Mouse (Mus musculus) forebrain, postnatal 0 days (tissue): ENCODE data around the gene Aldh1l1. TPM values are rescaled to one million over a fixed set of nuclear protein-coding genes. Genes with fewer than 3 reads are reported as not detected.

ENCODE experiments used
- ATAC-seq: fragments of 200-750 bp; cut with Nextera tagmentation; 2 replicates; pipeline ENCODE4 v1.8.0; 2017; ENCODE audit warnings: mild to moderate bottlenecking, moderate library complexity
- DNase-seq: peaks from one replicate; pipeline ENCODE4 v3.0.0-alpha.2; 2015
- H3K27ac ChIP-seq: fragments of 300-500 bp; sonication (generic); 2 replicates; pipeline ENCODE4 v1.5.1; 2014; ENCODE audit warnings: low read depth, mild to moderate bottlenecking, antibody characterized with exemption, low read length, moderate library complexity, mixed read lengths
- H3K27me3 ChIP-seq: fragments of 300-500 bp; sonication (generic); 2 replicates; pipeline ENCODE4 v1.6.1; 2014; ENCODE audit warnings: mild to moderate bottlenecking, low read length, mixed read lengths; ENCODE audit not compliant: insufficient read depth
- H3K36me3 ChIP-seq: fragments of 300-500 bp; sonication (generic); 2 replicates; pipeline ENCODE4 v1.6.1; 2014; ENCODE audit warnings: mild to moderate bottlenecking, moderate library complexity; ENCODE audit not compliant: insufficient read depth
- H3K4me1 ChIP-seq: fragments of 300-500 bp; sonication (generic); 2 replicates; pipeline ENCODE4 v1.6.1; 2014; ENCODE audit warnings: antibody characterized with exemption; ENCODE audit not compliant: insufficient read depth
- H3K4me2 ChIP-seq: fragments of 300-500 bp; sonication (generic); 2 replicates; pipeline ENCODE4 v1.6.1; 2014; ENCODE audit warnings: low read depth, mild to moderate bottlenecking, moderate library complexity
- H3K4me3 ChIP-seq: fragments of 300-500 bp; sonication (generic); 2 replicates; pipeline ENCODE4 v1.5.1; 2014; ENCODE audit warnings: low read depth, low read length, mixed read lengths
- H3K9ac ChIP-seq: fragments of 300-500 bp; sonication (generic); 2 replicates; pipeline ENCODE4 v1.6.1; 2014; ENCODE audit warnings: mild to moderate bottlenecking
- H3K9me3 ChIP-seq: fragments of 300-500 bp; sonication (generic); 2 replicates; pipeline ENCODE4 v1.6.1; 2016; ENCODE audit warnings: low read length
- CTCF ChIP-seq: sonication (generic); IDR thresholded peaks from 2 replicates; pipeline ENCODE4 v1.5.1; 2016; ENCODE audit warnings: antibody characterized with exemption, control low read depth, low read depth
- WGBS: fragments of 180-500 bp; shearing (Covaris S2); extraction: QIAGEN DNeasy Blood & Tissue Kit; methylation state at CpG from one replicate; pipeline ENCODE4 v1.1.7; 2014; 5-methylcytosine and 5-hydroxymethylcytosine counted together
- polyA plus RNA-seq: library from polyadenylated mRNA; unstranded; fragments of >200 nt; fragmentation: Nextera tagmentation; extraction: Ambion mirVana; gene quantifications from 2 replicates; pipeline ENCODE4 v1.2.1, GENCODE M21; 2015
- total RNA-seq: library from RNA; depleted of rRNA; stranded (reverse); fragments of >200 nt; gene quantifications from 2 replicates; pipeline ENCODE4 v1.2.3, GENCODE M21; 2014

The Aldh1l1 gene
- total and polyA plus RNA-seq, 2 experiments from 2014 or later, result 67.8 to 71.3 TPM

GRCm38 (mm10) chr6:90470947-90471541 lies 15.2 kb upstream of the Aldh1l1 start:
- peak; percentile 67 for ATAC-seq
- no peak overlapping the region for H3K4me3 ChIP-seq
- no peak overlapping the region for H3K9ac ChIP-seq
- peak overlapping the region; percentile 50 for H3K27ac ChIP-seq
- H3K27me3 ChIP-seq, result no peaks in the 10 kb centered on the region
- 49% methylated on average over 12 of the region's 12 CpGs for WGBS
- DNase-seq, result peak; percentile 45
- no peaks in the 10 kb centered on the region for H3K36me3 ChIP-seq
- no peak overlapping the region for H3K4me2 ChIP-seq
- no peaks in the 10 kb centered on the region for H3K9me3 ChIP-seq
- TF ChIP-seq CTCF, result no peak
- H3K4me1 ChIP-seq, result no peaks in the 10 kb centered on the region

GRCm38 (mm10) chr6:90472079-90472478 lies 14.1 kb upstream of the Aldh1l1 start:
- no peak for TF ChIP-seq CTCF
- Histone ChIP-seq H3K4me2 (no peak overlapping the region), H3K4me1 (no peaks in the 10 kb centered on the region), H3K27me3 (no peaks in the 10 kb centered on the region), H3K9me3 (no peaks in the 10 kb centered on the region), H3K27ac (no peak overlapping the region), H3K9ac (no peak overlapping the region), H3K36me3 (no peaks in the 10 kb centered on the region), H3K4me3 (no peak overlapping the region)
- no peak for DNase-seq
- ATAC-seq, result no peak
- WGBS, result 80% methylated on average over 4 of the region's 4 CpGs

- Histone ChIP-seq H3K9ac (no peak overlapping the region), H3K27ac (no peak overlapping the region), H3K36me3 (no peaks in the 10 kb centered on the region), H3K9me3 (no peaks in the 10 kb centered on the region), H3K4me2 (no peak overlapping the region), H3K27me3 (no peaks in the 10 kb centered on the region), H3K4me3 (no peak overlapping the region), H3K4me1 (no peaks in the 10 kb centered on the region)
- TF ChIP-seq CTCF, result no peak
- ATAC-seq, result no peak
- 97% methylated on average over 3 of the region's 3 CpGs for WGBS
- no peak for DNase-seq
Measured at GRCm38 (mm10) chr6:90472697-90473096, 13.5 kb upstream of the Aldh1l1 start.

- Histone ChIP-seq H3K36me3 (no peaks in the 10 kb centered on the region), H3K9ac (no peak overlapping the region), H3K4me1 (no peaks in the 10 kb centered on the region), H3K27ac (no peak overlapping the region), H3K27me3 (no peaks in the 10 kb centered on the region), H3K9me3 (no peaks in the 10 kb centered on the region), H3K4me2 (no peak overlapping the region), H3K4me3 (no peak overlapping the region)
- TF ChIP-seq CTCF, result no peak
- 94% methylated on average over 24 of the region's 24 CpGs for WGBS
- DNase-seq (no peak), ATAC-seq (no peak)
Measured at GRCm38 (mm10) chr6:90473630-90474360, 12.4 kb upstream of the Aldh1l1 start.

- WGBS, result 91% methylated on average over 3 of the region's 3 CpGs
- H3K36me3 ChIP-seq, result no peaks in the 10 kb centered on the region
- no peak overlapping the region for H3K4me2 ChIP-seq
- DNase-seq (no peak), ATAC-seq (no peak)
- H3K27ac ChIP-seq, result no peak overlapping the region
- no peak for TF ChIP-seq CTCF
- H3K27me3 ChIP-seq, result no peaks in the 10 kb centered on the region
- no peak overlapping the region for H3K4me3 ChIP-seq
- no peak overlapping the region for H3K9ac ChIP-seq
- H3K9me3 ChIP-seq, result no peaks in the 10 kb centered on the region
- no peaks in the 10 kb centered on the region for H3K4me1 ChIP-seq
Measured at GRCm38 (mm10) chr6:90474361-90474750, 11.9 kb upstream of the Aldh1l1 start.

- H3K27ac ChIP-seq, result no peak overlapping the region
- no peak for ATAC-seq
- no peak for DNase-seq
- no peak overlapping the region for H3K4me3 ChIP-seq
- H3K4me2 ChIP-seq, result no peak overlapping the region
- no peaks in the 10 kb centered on the region for H3K9me3 ChIP-seq
- no peaks in the 10 kb centered on the region for H3K36me3 ChIP-seq
- 78% methylated on average over 4 of the region's 4 CpGs for WGBS
- no peaks in the 10 kb centered on the region for H3K27me3 ChIP-seq
- H3K9ac ChIP-seq, result no peak overlapping the region
- no peak for TF ChIP-seq CTCF
- H3K4me1 ChIP-seq, result no peaks in the 10 kb centered on the region
Measured at GRCm38 (mm10) chr6:90475176-90475853, 10.9 kb upstream of the Aldh1l1 start.

GRCm38 (mm10) chr6:90475854-90476212 lies 10.4 kb upstream of the Aldh1l1 start:
- no peaks in the 10 kb centered on the region for H3K9me3 ChIP-seq
- no peak for TF ChIP-seq CTCF
- no peak overlapping the region for H3K27ac ChIP-seq
- no peak overlapping the region for H3K4me2 ChIP-seq
- H3K4me3 ChIP-seq, result no peak overlapping the region
- H3K4me1 ChIP-seq, result no peaks in the 10 kb centered on the region
- H3K27me3 ChIP-seq, result no peaks in the 10 kb centered on the region
- ATAC-seq, result no peak
- 77% methylated on average over 3 of the region's 3 CpGs for WGBS
- no peaks in the 10 kb centered on the region for H3K36me3 ChIP-seq
- no peak overlapping the region for H3K9ac ChIP-seq
- DNase-seq, result no peak
